Mouse (Mus musculus) testis, postnatal 14 days (tissue): ENCODE measurements around the gene Nup188.
A peak's percentile ranks its signal among the peaks of the same experiment; 100 is the strongest.

Source experiments
- DNase-seq: peaks from one replicate; pipeline ENCODE4 v3.0.0; 2021; ENCODE audit warnings: low spot score

The Nup188 gene

GRCm38 (mm10) chr2:30256616-30257350 is 29.4 kb upstream of the Nup188 start:
- no peak for DNase-seq

- no peak for DNase-seq
Measured at GRCm38 (mm10) chr2:30257699-30258460, 28.3 kb upstream of the Nup188 start.

DNA sequence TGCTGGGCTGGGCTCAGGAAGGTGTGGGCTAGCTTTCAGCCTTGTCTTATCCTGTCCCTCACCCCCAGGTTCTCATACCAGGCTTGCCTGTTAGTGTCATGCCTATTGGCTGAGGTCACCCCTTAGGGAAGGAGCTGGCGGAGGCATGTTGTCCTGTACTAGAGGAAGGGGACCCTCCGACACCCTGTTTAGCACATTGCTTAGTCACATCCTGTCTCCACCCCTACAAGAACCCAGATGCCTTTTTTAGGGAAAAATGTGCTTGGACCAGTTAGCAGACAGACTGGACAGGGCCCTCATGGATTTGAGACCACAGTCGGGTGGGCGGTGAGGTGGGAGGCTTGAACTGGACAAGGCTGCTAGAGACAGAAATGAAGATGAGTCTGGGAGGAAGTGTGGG is 27.6 kb upstream of the Nup188 start:
- DNase-seq: no peak

DNA sequence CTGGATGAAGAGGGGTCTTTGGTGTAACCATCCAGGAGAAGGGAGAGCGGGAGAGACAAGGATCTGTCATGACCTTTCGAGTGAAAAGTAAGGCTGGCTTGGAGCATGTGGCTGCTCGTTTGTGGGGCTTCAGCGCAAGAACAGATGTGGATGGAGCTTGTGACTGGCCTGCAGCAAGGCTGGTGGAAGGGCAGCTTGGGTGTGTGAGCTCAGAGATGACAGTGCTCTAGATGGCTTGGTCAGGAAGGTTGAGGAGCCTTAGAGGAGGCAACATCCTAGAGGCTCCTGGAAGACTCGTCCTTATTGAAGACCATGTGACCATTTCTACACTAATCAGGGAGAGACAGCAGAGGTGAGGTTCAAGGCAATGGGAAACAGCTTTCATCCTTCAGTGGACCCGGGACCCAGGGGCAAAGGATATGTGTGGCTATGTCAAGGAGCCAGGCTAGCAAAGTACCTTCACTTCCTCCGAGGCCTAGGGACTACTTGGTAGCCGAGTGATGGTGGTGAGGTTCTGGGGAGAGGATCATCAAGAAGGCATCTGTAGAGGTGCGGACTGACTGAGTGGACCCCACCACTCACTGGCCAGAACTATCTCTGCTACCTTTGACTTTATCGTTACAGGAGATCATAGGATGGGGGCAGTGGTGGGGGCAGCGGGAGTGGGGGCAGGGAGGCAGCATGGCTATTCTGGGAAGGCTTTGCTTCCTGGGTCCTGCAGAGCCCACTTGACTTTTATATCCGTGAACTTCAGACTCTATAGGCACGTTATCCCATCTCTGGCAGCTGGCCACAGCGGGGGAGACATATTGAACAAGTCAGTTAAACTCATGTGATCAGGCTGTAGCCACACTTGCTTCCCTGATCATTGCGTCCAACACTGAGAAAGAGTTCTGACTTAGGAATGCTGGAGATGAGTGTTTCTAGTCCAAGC is 26.8 kb upstream of the Nup188 start:
- no peak for DNase-seq

DNA sequence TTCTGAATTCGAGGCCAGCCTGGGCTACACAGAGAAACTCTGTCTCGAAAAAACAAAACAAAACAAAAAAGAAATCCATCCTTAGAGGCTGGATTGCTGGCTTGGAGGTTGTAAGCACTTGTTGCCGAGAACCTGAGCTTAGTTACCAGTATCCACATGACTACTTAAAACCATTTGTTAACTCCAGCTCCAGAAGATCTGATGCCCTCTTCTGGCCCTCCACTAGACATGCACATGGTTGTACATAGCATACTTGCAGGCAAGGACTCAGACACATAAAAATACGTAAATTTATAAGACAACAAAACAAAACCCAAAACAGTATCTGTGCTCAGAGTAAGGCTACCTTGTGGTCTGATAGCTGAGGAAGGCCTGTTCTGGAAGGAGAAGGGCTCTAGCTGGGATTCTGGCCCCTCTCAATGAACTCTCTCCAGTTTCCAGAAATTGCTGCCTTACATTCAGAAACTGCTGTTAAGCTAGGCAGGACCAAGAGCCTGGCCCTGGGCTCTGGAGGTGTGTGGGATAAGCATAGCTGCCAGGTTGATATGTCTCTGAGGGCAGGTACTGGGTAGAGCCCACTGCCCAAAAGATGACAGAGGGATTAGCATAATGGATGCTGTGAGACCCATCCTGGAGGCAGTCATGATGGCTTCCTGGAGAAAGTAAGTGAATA is 25.0 kb upstream of the Nup188 start:
- no peak for DNase-seq

DNA sequence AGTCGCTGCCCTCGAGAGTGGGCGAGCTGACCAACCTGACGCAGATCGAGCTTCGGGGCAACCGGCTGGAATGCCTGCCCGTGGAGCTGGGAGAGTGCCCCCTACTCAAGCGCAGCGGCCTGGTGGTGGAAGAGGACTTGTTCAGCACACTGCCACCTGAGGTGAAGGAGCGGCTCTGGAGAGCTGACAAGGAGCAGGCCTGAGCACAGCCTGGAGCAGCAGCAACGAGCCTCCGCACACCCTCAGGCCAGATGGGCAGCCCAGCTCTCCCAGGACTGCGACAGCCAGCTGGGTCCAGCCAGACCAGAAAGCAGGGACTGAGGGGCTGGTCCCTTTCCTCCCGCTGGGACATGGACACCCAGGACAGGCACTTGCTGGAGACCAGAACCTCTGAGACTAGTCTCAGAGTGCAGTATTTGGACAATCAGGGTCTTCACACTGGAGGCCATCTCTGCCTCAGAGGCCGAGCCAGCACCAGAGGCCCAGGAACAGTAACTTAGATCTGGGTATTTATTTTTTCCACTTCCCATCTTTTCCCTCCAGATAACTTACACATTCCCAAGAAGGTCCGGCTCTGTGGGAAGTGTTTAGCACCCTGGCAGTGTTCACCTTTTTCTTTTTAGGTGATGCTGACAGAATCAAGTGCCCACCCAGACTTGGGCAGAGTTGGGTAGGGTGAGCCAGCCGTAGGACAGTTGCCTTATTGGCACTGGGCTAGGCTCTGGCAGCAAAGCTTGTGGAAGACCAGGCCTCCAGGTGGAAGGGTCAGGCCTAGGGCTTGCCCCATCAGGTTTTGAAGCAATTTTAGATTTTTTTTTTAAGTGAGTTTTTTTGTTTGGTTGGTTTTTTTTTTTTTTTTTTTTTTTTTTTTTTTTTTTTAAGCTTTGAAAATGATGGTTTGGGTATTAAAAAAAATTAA is 24.0 kb upstream of the Nup188 start:
- DNase-seq: no peak

GRCm38 (mm10) chr2:30262840-30263441 is 23.3 kb upstream of the Nup188 start:
- DNase-seq: no peak

DNA sequence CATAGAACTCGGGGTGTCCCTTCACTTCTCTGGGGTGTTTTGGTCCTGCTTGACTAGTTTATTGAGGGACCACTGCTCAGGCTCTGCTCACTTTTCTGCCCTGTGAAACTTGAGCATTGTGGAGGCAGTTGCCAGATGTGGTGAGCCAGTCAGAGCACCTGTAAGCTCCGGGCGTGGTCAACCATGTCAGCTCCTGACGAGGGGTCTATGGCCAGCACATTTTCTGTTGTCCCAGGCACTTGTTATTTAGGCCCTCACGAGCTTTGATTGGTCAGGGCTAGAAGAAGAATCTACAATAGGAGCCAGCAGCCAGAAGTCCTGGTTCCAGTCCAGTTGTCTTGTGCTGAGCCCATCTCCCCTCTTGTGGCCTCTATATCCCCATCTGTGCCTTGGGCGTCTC is 22.4 kb upstream of the Nup188 start:
- no peak for DNase-seq

- no peak for DNase-seq
Measured at GRCm38 (mm10) chr2:30264671-30265519, 21.3 kb upstream of the Nup188 start.

GRCm38 (mm10) chr2:30265767-30266253 is 20.4 kb upstream of the Nup188 start, which contains the start of gene Phyhd1:
TSS of gene Phyhd1 (plus strand) at chr2:30266203.
- DNase-seq: peak; percentile 68

- DNase-seq: peak; percentile 50
Measured at GRCm38 (mm10) chr2:30266392-30266941, 19.7 kb upstream of the Nup188 start.

- no peak for DNase-seq
Measured at GRCm38 (mm10) chr2:30267466-30267865, 18.7 kb upstream of the Nup188 start.

- no peak for DNase-seq
Measured at GRCm38 (mm10) chr2:30268371-30268770, 17.8 kb upstream of the Nup188 start.

- DNase-seq: no peak
Measured at GRCm38 (mm10) chr2:30269241-30269990, 16.8 kb upstream of the Nup188 start.

DNA sequence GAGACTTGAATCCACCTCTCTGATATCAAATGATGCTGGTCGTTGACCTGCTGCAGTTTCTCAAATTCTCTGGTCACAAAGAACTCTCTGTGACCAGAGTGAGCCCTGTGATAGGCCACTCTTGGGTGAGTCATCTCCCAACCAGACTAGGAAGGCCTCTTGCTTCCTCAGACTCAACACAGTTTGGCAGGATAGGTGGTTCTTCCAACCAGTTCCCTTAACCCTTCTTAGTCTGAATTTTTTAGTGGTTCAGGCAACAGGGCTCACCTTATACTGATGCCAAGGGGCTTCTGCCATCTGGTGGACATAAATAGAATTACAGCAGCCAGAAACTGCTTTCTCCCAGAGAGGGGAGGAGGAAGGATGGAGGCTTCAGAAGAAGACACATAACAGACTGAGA is 16.1 kb upstream of the Nup188 start:
- peak; percentile 66 for DNase-seq

- DNase-seq: no peak
Measured at GRCm38 (mm10) chr2:30280743-30281142, 5.5 kb upstream of the Nup188 start, which contains the start of gene Gm28038. TSS of gene Gm28038 (plus strand) at chr2:30281043.

DNA sequence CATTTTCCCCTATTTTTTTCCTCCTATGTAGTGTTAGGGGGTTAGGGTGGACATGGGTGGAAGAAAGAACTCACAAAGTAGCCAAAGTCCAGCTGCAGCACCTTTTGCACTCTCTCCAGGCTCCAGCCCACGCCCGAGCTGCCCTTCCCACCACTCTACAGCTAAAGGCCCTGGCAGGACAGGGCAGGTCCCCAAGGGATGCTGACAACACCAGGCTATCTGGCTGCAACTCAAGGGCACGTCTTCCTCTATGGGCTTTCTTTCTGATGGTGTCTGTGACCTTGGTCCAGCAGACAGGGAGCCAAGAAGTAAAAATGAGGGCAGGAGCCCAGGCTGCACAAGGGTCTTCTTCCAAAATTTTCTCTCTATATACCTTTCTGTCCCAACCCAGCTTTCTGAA is 4.5 kb upstream of the Nup188 start:
- no peak for DNase-seq

GRCm38 (mm10) chr2:30283193-30283592 is 3.0 kb upstream of the Nup188 start:
- no peak for DNase-seq
